Mouse (Mus musculus) olfactory bulb, adult 2 months (tissue): Measurements from ENCODE around the gene 2010300C02Rik.

Experiments
- CTCF ChIP-seq: fragments of 200-500 bp; IDR thresholded peaks from 2 replicates; pipeline ENCODE4 v1.5.1; 2012; ENCODE audit warnings: low read depth, mild to moderate bottlenecking, low read length, moderate library complexity; ENCODE audit not compliant: insufficient read depth
- POLR2A ChIP-seq: fragments of 200-500 bp; IDR thresholded peaks from 2 replicates; pipeline ENCODE4 v1.6.1; 2012; ENCODE audit warnings: mild to moderate bottlenecking, low read depth, low read length, moderate library complexity; ENCODE audit not compliant: insufficient read depth

DNA sequence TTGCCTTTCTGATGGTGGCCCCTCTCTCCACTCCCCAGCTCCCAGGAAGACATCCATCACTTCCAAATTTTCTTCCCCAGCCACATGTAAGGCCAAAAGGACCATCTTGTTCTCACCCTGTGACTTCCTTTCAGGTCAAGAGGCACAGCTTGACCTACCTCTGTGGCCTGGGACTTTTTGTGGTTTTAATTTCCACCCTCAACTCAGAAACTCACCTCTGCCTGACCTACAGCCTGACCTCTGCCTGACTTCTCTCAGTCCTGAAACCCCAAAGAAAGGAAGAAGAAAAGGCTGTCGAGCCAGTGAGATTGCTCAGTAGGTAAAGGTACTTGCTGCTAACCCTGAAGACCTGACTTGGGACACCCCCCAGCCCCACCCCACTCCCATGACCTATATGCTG is 100.3 kb downstream of the 2010300C02Rik start:
- no peak for TF ChIP-seq POLR2A
- no peak for TF ChIP-seq CTCF
